Mouse (Mus musculus): ENCODE measurements around the gene Ap1g2. TPM values are rescaled to one million over a fixed set of nuclear protein-coding genes. Genes with fewer than 3 reads are reported as not detected.

Gene Ap1g2
- polyA plus RNA-seq, 3 experiments from 2014 or later, result 103 to 111 (median 110) TPM

- ATAC-seq, result no peak
Measured at GRCm38 (mm10) chr14:55113351-55113974, 7.1 kb upstream of the Ap1g2 start.

- no peak for ATAC-seq
Measured at GRCm38 (mm10) chr14:55111720-55112119, 5.3 kb upstream of the Ap1g2 start.

- ATAC-seq, result no peak
Measured at GRCm38 (mm10) chr14:55110076-55110475, 3.7 kb upstream of the Ap1g2 start.

GRCm38 (mm10) chr14:55109048-55109873 is 2.9 kb upstream of the Ap1g2 start:
- ATAC-seq, result no peak

- no peak for ATAC-seq
Measured at GRCm38 (mm10) chr14:55108202-55108870, 1.9 kb upstream of the Ap1g2 start.

GRCm38 (mm10) chr14:55106990-55107389 is 597 bp upstream of the Ap1g2 start:
- ATAC-seq, result no peak

- no peak for ATAC-seq
Measured at GRCm38 (mm10) chr14:55105386-55105785, 1.0 kb downstream of the Ap1g2 start.

GRCm38 (mm10) chr14:55104365-55104764 is 2.0 kb downstream of the Ap1g2 start:
- ATAC-seq, result no peak

- no peak for ATAC-seq
Measured at GRCm38 (mm10) chr14:55102253-55102785, 4.1 kb downstream of the Ap1g2 start.

GRCm38 (mm10) chr14:55101592-55101991 is 4.8 kb downstream of the Ap1g2 start:
- ATAC-seq, result peak; percentile 18

GRCm38 (mm10) chr14:55098067-55098466 is 8.3 kb downstream of the Ap1g2 start:
- ATAC-seq, result peak; percentile 72

- ATAC-seq, result peak; percentile 20
Measured at GRCm38 (mm10) chr14:55097646-55098045, 8.7 kb downstream of the Ap1g2 start.

- no peak for ATAC-seq
Measured at GRCm38 (mm10) chr14:55096573-55097087, 9.8 kb downstream of the Ap1g2 start.

GRCm38 (mm10) chr14:55095671-55096070 is 10.7 kb downstream of the Ap1g2 start:
- ATAC-seq, result no peak

GRCm38 (mm10) chr14:55095263-55095662 is 11.1 kb downstream of the Ap1g2 start:
- no peak for ATAC-seq

GRCm38 (mm10) chr14:55094704-55095231 is 11.6 kb downstream of the Ap1g2 start, which contains the start of gene Thtpa:
Gene Thtpa, plus strand, starts transcription at chr14:55094784.
- peak; percentile 30 for ATAC-seq

GRCm38 (mm10) chr14:55093927-55094326 is 12.5 kb downstream of the Ap1g2 start:
- no peak for ATAC-seq

GRCm38 (mm10) chr14:55092011-55092577 is 14.3 kb downstream of the Ap1g2 start, which contains the start of gene Zfhx2:
Gene Zfhx2, minus strand, starts transcription at chr14:55092324.
- peak; percentile 88 for ATAC-seq

GRCm38 (mm10) chr14:55091209-55091865 is 15.1 kb downstream of the Ap1g2 start:
- no peak for ATAC-seq

- ATAC-seq, result no peak
Measured at GRCm38 (mm10) chr14:55089199-55089947, 17.0 kb downstream of the Ap1g2 start.

GRCm38 (mm10) chr14:55086009-55086514 is 20.3 kb downstream of the Ap1g2 start:
- ATAC-seq, result no peak
